Mouse (Mus musculus): ENCODE results near the gene Lrch3. TPM values are rescaled to one million over a fixed set of nuclear protein-coding genes. Genes with fewer than 3 reads are reported as not detected.
"Not testable (repeated sequence)": the region's sequence is repeated elsewhere in the genome, so short reads cannot be mapped to it uniquely, and the experiment has no call there.

Gene Lrch3
- polyA plus RNA-seq (2016; fragmentation: Nextera tagmentation; extraction: Ambion mirVana) = 29.1 and 35.9 TPM in 2 replicates

DNA sequence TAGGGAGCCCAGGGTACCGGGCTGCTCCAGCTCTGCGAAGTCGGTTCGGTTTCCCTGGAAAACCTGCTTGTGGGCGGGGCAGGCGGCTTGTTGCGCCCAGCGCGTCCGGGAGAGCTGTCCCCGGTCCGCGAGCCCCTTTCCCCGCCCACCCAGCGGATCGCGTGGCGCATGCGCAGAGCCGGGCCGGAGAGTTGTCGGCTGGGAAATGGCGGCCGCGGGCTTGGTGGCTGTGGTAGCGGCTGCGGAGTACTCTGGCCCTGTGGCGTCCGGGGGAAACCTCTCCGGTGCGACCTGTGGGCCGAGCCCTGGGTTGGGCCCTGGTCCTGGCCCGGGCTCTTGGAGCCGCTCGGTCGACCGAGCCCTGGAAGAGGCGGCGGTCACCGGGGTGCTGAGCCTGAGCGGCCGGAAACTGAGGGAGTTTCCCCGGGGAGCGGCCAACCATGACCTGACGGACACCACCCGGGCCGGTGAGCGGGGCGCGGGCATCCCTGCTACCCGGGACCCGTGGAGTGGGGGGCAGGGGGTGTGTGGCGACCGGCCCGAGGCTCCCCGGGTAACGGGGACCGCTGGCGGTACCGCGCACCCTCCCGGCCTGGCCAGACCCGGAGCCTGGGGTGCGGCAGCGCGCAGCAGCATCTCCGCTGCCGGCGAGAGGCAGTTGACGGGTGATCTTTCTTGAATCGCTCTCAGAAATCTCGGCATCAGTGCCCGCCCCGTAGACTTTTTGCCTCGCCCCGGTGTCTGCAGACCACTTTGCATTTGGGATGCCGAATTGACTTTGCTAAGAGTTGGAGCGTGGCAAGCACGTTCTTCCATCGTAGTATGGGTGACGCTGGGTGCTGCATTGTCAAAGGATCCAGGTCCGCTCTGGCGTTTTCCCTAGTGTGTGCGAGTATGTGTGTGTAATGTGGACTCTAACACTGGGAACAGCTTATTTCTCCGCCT lies at the start of gene Lrch3:
TSS of gene Lrch3 (plus strand) at position 164 of the 945 bp plus-strand sequence.
- H3K9me3 ChIP-seq (replicated peaks) = no peaks in the 10 kb centered on the region
- H3K27ac ChIP-seq = peak within 1 kb of the TSS; percentile 99
- under 1% methylated on average over 85 of the region's 85 CpGs for WGBS
- peaks cover 10% of the 10 kb centered on the region for H3K4me1 ChIP-seq
- peaks cover 5% of the 10 kb centered on the region for H3K36me3 ChIP-seq
- H3K27me3 ChIP-seq (ENCODE audit: low read depth, poor library complexity, severe bottlenecking) = no peaks in the 10 kb centered on the region
- DNase-seq (ENCODE audit: low spot score) = peak; percentile 99
- H3K4me3 ChIP-seq = peak within 1 kb of the TSS; percentile 100

DNA sequence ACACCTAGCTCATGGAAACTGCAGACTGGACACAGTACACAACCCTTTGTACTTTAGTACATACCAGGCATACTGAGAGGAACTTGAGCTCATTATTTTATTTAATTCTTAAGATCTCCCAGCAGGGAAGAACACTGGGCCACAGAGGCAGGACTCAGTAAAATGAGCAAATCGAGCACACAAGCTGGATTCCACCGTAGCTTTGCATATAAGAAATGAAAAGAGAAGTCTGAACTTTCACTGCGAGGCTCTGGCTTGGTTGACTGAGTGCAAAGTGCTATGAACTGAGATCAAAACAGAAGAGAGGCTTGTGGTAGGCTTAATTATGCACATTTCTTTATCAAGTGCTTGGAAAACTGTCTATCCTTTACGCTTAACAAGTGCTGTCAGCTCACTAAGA lies 48.5 kb upstream of the Lrch3 start:
- peaks cover 6% of the 10 kb centered on the region for H3K36me3 ChIP-seq

DNA sequence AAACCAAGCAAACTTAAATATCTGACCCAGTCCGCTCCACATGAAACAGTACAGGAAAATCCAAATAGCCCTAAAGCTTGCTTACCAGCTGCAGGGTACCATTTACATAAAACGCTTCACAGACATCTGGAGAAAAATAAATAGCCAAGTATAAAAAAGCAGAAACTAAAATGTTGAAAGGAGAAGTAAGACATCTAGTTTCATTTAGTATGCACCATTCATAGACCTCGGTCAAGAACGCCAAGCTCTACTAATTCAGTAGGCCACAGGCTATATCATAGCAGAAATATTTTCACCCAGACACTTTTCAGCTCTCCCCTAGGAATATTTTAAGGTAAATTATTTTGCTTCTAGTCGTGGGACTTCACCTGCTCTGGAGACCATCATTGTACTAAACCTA lies 47.2 kb upstream of the Lrch3 start:
- Histone ChIP-seq H3K9me3 (replicated peaks) (no peaks in the 10 kb centered on the region), H3K36me3 (no peaks in the 10 kb centered on the region), H3K27ac (no peak overlapping the region), H3K27me3 (ENCODE audit: low read depth, poor library complexity, severe bottlenecking) (no peaks in the 10 kb centered on the region), H3K4me1 (peaks cover 17% of the 10 kb centered on the region), H3K4me3 (no peak overlapping the region)
- DNase-seq (ENCODE audit: low spot score) = no peak
- 88% methylated on average over 5 of the region's 5 CpGs for WGBS

More for the DNA sequence above, 48.5 kb upstream of the Lrch3 start:
- 94% methylated on average over 4 of the region's 4 CpGs for WGBS
- H3K9me3 ChIP-seq (replicated peaks) = no peaks in the 10 kb centered on the region
- no peaks in the 10 kb centered on the region for H3K27me3 ChIP-seq (ENCODE audit: low read depth, poor library complexity, severe bottlenecking)
- no peak overlapping the region for H3K27ac ChIP-seq
- DNase-seq (ENCODE audit: low spot score) = no peak
- H3K4me1 ChIP-seq = peaks cover 17% of the 10 kb centered on the region
- no peak overlapping the region for H3K4me3 ChIP-seq

DNA sequence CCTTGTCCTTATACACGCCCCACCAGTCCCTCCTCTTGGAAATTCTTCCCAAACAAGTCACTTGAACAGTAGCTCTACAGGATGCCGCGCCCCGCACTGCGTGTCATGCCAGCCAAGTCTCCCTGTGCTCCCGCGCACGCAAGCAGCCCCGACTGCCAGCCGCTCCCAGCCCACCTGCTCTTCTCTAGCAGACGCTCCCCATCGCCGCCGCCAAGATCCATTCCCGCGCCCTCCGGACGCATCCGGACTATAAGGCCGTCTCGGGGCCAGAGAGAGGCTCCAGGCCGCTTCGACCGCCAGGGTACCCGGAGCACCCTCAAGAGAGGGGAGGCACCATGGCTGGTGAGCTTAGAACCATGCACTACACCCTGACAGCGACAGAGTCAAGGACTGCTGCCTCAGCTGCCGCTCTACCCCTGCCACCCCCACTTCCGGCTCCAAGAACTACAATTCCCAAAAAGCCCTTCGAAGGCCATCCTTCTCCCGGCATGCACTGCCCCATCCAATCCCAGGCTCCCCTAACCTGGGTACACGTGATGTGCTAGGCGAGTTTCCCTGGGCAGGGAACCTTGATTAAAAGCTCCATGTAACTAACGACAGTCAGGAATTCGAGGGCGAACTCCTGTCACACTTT lies 45.9 kb upstream of the Lrch3 start:
- Histone ChIP-seq H3K4me1 (peaks cover 17% of the 10 kb centered on the region), H3K27ac (peak overlapping the region; percentile 84), H3K4me3 (peak overlapping the region; percentile 94), H3K36me3 (no peaks in the 10 kb centered on the region), H3K27me3 (ENCODE audit: low read depth, poor library complexity, severe bottlenecking) (no peaks in the 10 kb centered on the region), H3K9me3 (replicated peaks) (no peaks in the 10 kb centered on the region)
- DNase-seq (ENCODE audit: low spot score) = peak; percentile 90
- under 1% methylated on average over 35 of the region's 35 CpGs for WGBS

DNA sequence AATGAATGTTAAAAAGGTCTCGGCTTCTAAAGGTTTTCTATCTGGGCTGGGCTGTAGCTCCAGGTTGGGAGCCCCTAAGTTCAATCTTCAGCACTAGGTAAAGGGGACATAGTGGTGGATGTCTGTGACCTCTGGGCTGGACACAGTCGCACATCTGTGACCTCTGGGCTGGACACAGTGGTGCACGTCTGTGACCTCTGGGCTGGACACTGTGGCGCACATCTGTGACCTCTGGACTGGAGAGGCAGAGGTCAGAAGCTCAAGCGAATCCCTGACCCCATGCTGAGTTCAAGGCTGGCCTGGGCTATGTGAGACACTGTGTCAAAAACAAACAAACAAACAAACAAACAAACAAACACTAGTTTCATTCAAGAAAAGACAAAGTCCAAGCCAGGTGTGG lies 43.7 kb upstream of the Lrch3 start:
- H3K27ac ChIP-seq = no peak overlapping the region
- 65% methylated on average over 5 of the region's 5 CpGs for WGBS

DNA sequence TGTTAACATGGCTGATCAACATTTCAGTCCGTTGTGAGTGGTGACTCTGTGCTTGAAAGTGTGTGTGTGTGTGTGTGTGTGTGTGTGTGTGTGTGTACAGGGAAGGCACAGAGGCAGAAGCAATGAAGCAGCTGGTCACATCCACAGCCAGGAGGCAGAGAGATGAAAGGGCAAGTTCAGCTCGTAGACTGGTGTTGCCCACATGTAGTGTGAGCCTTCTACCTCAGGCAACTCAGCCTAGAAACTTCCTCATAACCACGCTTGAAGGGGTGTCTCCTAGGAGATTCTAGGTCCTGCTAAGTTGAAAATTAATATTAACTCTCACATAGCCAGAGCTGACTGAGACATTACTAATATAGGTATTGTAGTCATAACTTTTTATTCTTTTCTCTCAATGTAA lies 40.5 kb upstream of the Lrch3 start:
- DNase-seq (ENCODE audit: low spot score) = no peak
- H3K9me3 ChIP-seq (replicated peaks) = no peaks in the 10 kb centered on the region
- 64% methylated on average over 3 of the region's 3 CpGs for WGBS

More for the DNA sequence above, 43.7 kb upstream of the Lrch3 start:
- H3K4me1 ChIP-seq = peaks cover 17% of the 10 kb centered on the region
- H3K4me3 ChIP-seq = no peak overlapping the region
- H3K27me3 ChIP-seq (ENCODE audit: low read depth, poor library complexity, severe bottlenecking) = no peaks in the 10 kb centered on the region
- no peaks in the 10 kb centered on the region for H3K36me3 ChIP-seq
- no peak for DNase-seq (ENCODE audit: low spot score)
- H3K9me3 ChIP-seq (replicated peaks) = no peaks in the 10 kb centered on the region

DNA sequence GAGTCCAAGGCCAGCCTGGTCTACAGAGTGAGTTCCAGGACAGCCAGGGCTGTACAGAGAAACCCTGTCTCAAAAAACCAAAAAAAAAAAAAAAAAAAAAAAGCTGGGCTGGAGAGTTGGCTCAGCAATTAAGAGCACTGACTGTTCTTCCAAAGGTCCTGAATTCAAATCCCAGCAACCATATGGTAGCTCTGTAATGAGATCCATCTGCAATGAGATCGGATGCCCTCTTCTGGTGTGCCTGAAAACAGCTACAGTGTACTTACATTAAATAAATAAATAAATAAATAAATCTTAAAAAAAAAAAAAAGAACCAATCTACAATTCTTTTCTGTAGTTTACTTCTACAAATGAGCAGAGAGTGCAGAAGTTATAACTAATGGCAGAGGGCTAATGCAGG lies 38.6 kb upstream of the Lrch3 start:
- not testable (repeated sequence) for H3K4me3 ChIP-seq; H3K9me3 ChIP-seq (replicated peaks); H3K27me3 ChIP-seq (ENCODE audit: low read depth, poor library complexity, severe bottlenecking); H3K36me3 ChIP-seq; DNase-seq (ENCODE audit: low spot score); H3K27ac ChIP-seq
- H3K4me1 ChIP-seq = peaks cover 14% of the 10 kb centered on the region
- 73% methylated on average over 1 of the region's 1 CpGs for WGBS

More for the DNA sequence above, 40.5 kb upstream of the Lrch3 start:
- no peak overlapping the region for H3K27ac ChIP-seq
- no peak overlapping the region for H3K4me3 ChIP-seq
- H3K36me3 ChIP-seq = no peaks in the 10 kb centered on the region
- peaks cover 7% of the 10 kb centered on the region for H3K4me1 ChIP-seq
- no peaks in the 10 kb centered on the region for H3K27me3 ChIP-seq (ENCODE audit: low read depth, poor library complexity, severe bottlenecking)

DNA sequence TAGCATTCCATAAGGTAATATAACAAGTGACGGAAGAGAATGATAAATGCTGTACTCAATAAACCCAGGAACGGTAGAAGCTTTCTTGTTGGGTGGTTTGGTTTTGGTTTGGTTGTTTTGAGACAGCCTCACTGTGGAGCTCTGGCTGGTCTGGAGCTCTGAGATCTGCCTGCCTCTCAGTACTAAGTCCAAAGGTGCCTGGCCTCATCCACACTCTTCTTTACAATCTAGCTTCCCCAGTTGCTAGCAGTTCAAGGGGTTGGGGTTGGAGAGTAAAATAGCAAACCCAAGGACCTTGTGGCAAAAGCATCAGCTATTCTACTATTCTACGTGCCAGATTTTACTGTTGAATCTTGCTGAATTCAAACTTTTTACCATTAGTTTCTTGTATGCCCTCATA lies 38.1 kb upstream of the Lrch3 start:
- no peak for DNase-seq (ENCODE audit: low spot score)
- H3K27me3 ChIP-seq (ENCODE audit: low read depth, poor library complexity, severe bottlenecking) = no peaks in the 10 kb centered on the region
- no peaks in the 10 kb centered on the region for H3K9me3 ChIP-seq (replicated peaks)
- 91% methylated on average over 3 of the region's 3 CpGs for WGBS
- H3K4me1 ChIP-seq = peaks cover 14% of the 10 kb centered on the region
- H3K27ac ChIP-seq = no peak overlapping the region
- peaks cover 7% of the 10 kb centered on the region for H3K36me3 ChIP-seq
- no peak overlapping the region for H3K4me3 ChIP-seq

DNA sequence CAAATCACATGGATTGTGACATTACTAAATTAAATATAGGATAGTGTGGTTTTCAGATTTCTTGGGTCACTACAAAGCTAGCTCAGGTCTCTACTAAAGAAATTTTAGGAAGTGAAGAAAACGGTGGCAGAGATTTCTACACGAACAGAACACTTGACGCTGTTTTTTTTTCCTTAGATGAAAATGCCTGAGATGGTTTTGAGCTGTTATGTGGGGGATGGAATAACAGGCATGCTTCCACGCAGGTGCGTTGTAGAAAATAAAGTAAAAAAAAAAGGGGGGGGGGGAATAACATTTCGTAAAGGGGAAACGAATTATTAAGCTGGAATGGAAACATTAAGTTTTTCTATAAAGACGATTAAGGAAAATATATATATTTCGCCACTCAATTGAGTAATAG lies 37.1 kb upstream of the Lrch3 start:
- no peak overlapping the region for H3K27ac ChIP-seq
- H3K36me3 ChIP-seq = peaks cover 7% of the 10 kb centered on the region
- whole genome bisulfite sequencing = 42% methylated on average over 9 of the region's 9 CpGs
- H3K4me3 ChIP-seq = peak overlapping the region; percentile 89
- peaks cover 14% of the 10 kb centered on the region for H3K4me1 ChIP-seq
- no peak for DNase-seq (ENCODE audit: low spot score)
- no peaks in the 10 kb centered on the region for H3K27me3 ChIP-seq (ENCODE audit: low read depth, poor library complexity, severe bottlenecking)
- H3K9me3 ChIP-seq (replicated peaks) = no peaks in the 10 kb centered on the region

DNA sequence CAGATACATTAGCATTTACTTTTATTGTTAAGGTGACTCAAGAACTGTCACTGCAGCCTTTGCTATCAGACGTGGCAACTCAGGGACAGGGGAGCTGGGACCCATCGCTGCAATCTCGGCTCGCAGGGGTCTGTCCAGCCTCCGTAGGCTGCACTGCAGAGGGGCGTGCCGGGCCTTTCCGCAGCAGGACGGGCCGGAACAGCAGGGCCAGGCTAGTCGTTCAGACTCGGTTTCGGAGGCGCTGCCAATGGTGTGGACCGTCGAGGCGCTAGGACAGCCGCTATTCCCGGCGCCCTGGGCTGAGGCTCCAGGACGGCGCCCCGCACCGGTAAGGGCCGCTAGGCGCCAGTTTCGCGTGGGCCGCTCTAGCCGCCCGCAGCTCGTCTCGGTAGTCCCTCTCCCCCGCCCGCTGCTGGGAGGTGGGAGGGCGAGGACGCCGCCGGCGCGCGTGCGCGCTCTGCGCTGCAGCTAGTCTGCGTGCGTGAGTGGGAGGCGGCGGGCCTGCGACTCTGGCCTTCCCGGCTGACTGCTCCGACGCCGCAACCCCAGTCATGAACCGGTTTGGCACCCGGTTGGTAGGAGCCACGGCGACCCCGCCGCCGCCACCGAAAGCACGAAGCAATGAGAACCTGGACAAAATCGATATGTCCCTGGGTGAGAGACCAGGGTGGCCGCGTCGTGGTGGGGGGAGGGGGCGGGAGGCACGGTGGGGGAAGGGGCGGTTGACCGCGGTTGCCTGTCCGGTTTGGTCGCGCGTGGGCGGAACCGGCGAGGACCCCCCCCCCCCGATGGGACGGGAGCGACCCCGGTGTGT lies 36.4 kb upstream of the Lrch3 start, which contains the start of the genes Fyttd1 and Rubcn:
TSS of gene Fyttd1 (plus strand) at position 158 of the 814 bp plus-strand sequence.
TSS of gene Rubcn (minus strand) at position 424 of the 814 bp plus-strand sequence.
- H3K27ac ChIP-seq = peak within 1 kb of the TSS; percentile 90
- peaks cover 7% of the 10 kb centered on the region for H3K36me3 ChIP-seq
- under 1% methylated on average over 83 of the region's 83 CpGs for WGBS
- H3K4me1 ChIP-seq = peaks cover 14% of the 10 kb centered on the region
- no peaks in the 10 kb centered on the region for H3K27me3 ChIP-seq (ENCODE audit: low read depth, poor library complexity, severe bottlenecking)
- DNase-seq (ENCODE audit: low spot score) = peak; percentile 95
- no peaks in the 10 kb centered on the region for H3K9me3 ChIP-seq (replicated peaks)
- peak within 1 kb of the TSS; percentile 89 for H3K4me3 ChIP-seq

DNA sequence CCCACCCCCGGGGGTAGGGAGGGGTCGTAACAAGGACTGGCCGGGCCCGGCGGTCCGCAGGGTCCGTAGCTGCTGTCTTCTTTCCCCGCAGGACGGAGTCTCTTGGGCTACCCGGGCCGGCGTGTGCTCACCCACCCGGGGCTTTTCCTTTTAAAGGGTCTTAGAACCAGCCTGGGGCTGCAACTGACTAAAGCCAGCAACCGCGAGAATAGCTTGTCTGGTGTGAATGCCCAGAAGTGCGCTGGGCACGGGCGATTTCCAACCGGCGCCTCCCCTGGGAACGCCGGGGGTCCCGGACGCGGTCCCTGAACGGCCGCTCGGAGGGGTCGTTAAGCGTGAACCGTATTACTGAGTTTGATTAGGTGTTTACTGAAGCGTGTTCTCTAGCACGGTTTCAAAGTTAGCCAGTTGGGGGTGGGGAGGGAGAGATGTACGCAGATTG lies 35.7 kb upstream of the Lrch3 start:
- Histone ChIP-seq H3K4me1 (peaks cover 14% of the 10 kb centered on the region), H3K9me3 (replicated peaks) (no peaks in the 10 kb centered on the region), H3K36me3 (peaks cover 7% of the 10 kb centered on the region), H3K4me3 (peak overlapping the region; percentile 89), H3K27ac (peak overlapping the region; percentile 90), H3K27me3 (ENCODE audit: low read depth, poor library complexity, severe bottlenecking) (no peaks in the 10 kb centered on the region)
- 1% methylated on average over 34 of the region's 34 CpGs for WGBS
- peak; percentile 57 for DNase-seq (ENCODE audit: low spot score)
